Mouse (Mus musculus) forebrain, embryonic 13.5 days (tissue): ENCODE data around the gene Spp2. TPM values are rescaled to one million over a fixed set of nuclear protein-coding genes. Genes with fewer than 3 reads are reported as not detected.
"Not testable (repeated sequence)": the region's sequence is repeated elsewhere in the genome, so short reads cannot be mapped to it uniquely, and the experiment has no call there.

Experiments
- ATAC-seq: fragments of 200-750 bp; cut with Nextera tagmentation; 2 replicates; pipeline ENCODE4 v1.8.0; 2017
- H3K27ac ChIP-seq: fragments of 300-500 bp; sonication (generic); 2 replicates; pipeline ENCODE4 v1.5.1; 2015; ENCODE audit warnings: inconsistent platforms, mild to moderate bottlenecking, moderate library complexity
- H3K27me3 ChIP-seq: fragments of 300-500 bp; sonication (generic); 2 replicates; pipeline ENCODE4 v1.6.1; 2015; ENCODE audit warnings: mild to moderate bottlenecking, inconsistent platforms
- H3K36me3 ChIP-seq: fragments of 300-500 bp; sonication (generic); 2 replicates; pipeline ENCODE4 v1.6.1; 2015; ENCODE audit warnings: mild to moderate bottlenecking, inconsistent platforms; ENCODE audit not compliant: poor library complexity, severe bottlenecking
- H3K4me1 ChIP-seq: fragments of 300-500 bp; sonication (generic); 2 replicates; pipeline ENCODE4 v1.6.1; 2015; ENCODE audit warnings: inconsistent platforms
- H3K4me2 ChIP-seq: fragments of 300-500 bp; sonication (generic); 2 replicates; pipeline ENCODE4 v1.6.1; 2015; ENCODE audit warnings: inconsistent platforms, mild to moderate bottlenecking, moderate library complexity
- H3K4me3 ChIP-seq: fragments of 300-500 bp; sonication (generic); 2 replicates; pipeline ENCODE4 v1.5.1; 2015; ENCODE audit warnings: mild to moderate bottlenecking, inconsistent platforms
- H3K9ac ChIP-seq: fragments of 300-500 bp; sonication (generic); 2 replicates; pipeline ENCODE4 v1.6.1; 2015; ENCODE audit warnings: mild to moderate bottlenecking, inconsistent platforms
- H3K9me3 ChIP-seq: fragments of 300-500 bp; sonication (generic); replicated peaks from 2 replicates; pipeline ENCODE4 v1.6.1; 2016; ENCODE audit warnings: inconsistent platforms
- WGBS: fragments of 180-500 bp; shearing (Covaris S2); methylation state at CpG from one replicate; pipeline ENCODE4 v1.1.7; 2015; 5-methylcytosine and 5-hydroxymethylcytosine counted together
- polyA plus RNA-seq: library from polyadenylated mRNA; unstranded; fragments of >200 nt; fragmentation: Nextera tagmentation; extraction: Ambion mirVana; gene quantifications from 2 replicates; pipeline ENCODE4 v1.2.1, GENCODE M21; 2015

Spp2 gene
- polyA plus RNA-seq, 1 experiment from 2014 or later, result not detected

DNA sequence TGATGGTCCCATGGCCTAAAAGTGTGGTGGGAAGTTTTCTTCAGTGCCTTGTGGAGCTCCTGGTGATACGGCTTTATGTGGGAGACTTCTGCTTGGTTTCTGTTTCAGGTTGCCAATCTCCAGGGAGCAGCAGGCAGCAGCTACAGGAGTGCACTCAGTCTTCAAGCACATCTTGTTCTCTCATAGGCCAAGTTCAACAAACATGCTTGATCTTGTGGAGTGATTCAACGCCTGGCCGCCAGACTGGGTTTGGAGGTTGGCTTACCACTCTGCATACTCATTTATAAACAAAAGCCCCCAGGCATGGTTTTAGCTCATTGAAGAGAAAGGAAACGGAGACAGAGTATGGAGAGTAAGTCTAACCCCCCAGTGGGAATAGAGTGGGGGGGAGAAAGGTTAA, 36.6 kb downstream of the Spp2 start:
- H3K27me3 ChIP-seq, result no peaks in the 10 kb centered on the region
- H3K9ac ChIP-seq, result no peak overlapping the region
- no peak overlapping the region for H3K27ac ChIP-seq
- no peak overlapping the region for H3K4me3 ChIP-seq
- WGBS, result 70% methylated on average over 4 of the region's 4 CpGs
- no peaks in the 10 kb centered on the region for H3K36me3 ChIP-seq
- no peak for ATAC-seq
- no peaks in the 10 kb centered on the region for H3K9me3 ChIP-seq
- no peak overlapping the region for H3K4me2 ChIP-seq
- peaks cover 21% of the 10 kb centered on the region for H3K4me1 ChIP-seq

DNA sequence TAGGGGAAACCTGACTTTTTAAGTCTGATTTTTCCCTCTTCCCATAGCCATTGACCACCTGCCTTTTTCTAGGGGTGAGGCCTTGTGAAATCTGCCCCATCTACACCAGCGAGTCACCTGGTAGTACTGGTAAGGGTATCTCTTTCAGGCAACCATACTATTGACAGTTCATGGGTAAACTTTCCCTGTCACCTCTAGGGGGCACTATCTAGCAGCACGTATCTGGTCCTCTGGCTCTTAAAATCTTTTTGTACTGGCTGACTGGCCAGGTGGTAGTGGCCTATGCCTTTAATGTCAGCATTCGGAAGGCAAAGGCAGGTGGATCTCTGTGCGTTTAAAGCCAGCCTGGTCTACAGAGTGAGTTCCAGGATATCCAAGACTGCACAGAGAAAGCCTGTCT, 38.6 kb downstream of the Spp2 start:
- H3K4me2 ChIP-seq, result no peak overlapping the region
- no peaks in the 10 kb centered on the region for H3K9me3 ChIP-seq
- no peak overlapping the region for H3K4me3 ChIP-seq
- no peaks in the 10 kb centered on the region for H3K36me3 ChIP-seq
- no peaks in the 10 kb centered on the region for H3K27me3 ChIP-seq
- H3K9ac ChIP-seq, result no peak overlapping the region
- WGBS, result 72% methylated on average over 4 of the region's 4 CpGs
- no peak overlapping the region for H3K27ac ChIP-seq
- peaks cover 21% of the 10 kb centered on the region for H3K4me1 ChIP-seq
- ATAC-seq, result no peak

DNA sequence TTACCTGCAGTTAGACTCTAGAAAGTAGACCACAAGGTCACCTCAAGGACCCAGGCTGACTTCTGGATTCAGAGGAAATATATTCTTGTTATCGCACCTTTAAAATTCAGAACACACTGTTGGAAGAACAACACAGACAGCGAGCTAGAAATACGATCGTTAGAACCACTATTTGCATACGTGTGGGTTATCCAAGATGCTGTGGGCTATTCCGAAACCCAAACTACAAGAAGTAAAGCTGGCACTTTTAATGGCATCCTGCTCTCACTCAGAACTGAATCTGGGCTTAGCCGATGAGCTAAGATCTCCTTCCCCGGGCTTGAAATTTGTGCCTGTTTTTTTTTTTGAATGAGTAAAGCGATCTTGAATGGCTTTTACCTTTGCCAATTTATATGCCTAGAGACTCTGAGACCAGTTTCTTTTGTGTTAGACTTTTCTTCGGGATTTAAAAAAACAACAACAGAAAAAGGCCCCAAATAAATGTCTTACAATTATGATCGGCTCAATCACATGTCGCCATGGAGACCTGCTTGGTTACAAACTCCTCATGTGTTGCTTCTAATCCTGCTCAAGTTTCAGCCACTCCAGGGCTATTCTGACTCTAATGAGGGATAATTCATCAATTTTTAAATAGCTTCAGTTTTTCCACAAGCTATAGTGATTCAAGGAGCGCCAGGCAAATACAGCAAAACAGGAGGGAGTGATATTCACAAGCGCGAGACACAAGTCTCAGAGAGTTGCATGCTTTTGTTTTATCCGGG, 39.7 kb downstream of the Spp2 start:
- Histone ChIP-seq H3K36me3 (no peaks in the 10 kb centered on the region), H3K9me3 (no peaks in the 10 kb centered on the region), H3K27ac (no peak overlapping the region), H3K4me1 (peaks cover 21% of the 10 kb centered on the region), H3K27me3 (no peaks in the 10 kb centered on the region), H3K9ac (no peak overlapping the region), H3K4me3 (peak overlapping the region; percentile 5; the same call in 1 of the 2 replicates), H3K4me2 (peak overlapping the region; percentile 45)
- whole genome bisulfite sequencing, result 18% methylated on average over 16 of the region's 16 CpGs
- peak; percentile 45; the same call in 1 of the 2 replicates for ATAC-seq

DNA sequence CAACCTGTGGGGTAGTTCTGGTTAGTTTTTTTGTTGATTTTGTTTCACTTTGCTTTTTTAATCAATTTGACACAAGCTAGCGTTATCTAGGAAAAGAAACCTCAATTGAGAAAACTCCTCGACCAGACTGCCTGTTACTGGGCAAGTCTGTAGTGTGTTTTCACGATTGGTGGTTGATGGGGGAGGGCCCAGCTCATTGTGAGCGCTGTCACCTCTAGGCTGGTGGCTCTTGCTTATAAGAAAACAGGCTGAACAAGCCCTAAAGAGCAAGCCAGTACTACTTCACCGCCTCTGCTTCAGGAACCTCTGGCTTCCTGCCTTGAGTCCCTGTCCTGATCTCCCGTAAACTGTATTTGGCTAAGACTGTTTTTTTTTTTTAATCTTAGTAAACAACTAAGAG, 40.7 kb downstream of the Spp2 start:
- peaks cover 21% of the 10 kb centered on the region for H3K4me1 ChIP-seq
- no peak overlapping the region for H3K4me3 ChIP-seq
- H3K27me3 ChIP-seq, result no peaks in the 10 kb centered on the region
- WGBS, result 3% methylated on average over 6 of the region's 6 CpGs
- no peaks in the 10 kb centered on the region for H3K9me3 ChIP-seq
- H3K4me2 ChIP-seq, result peak overlapping the region; percentile 37
- H3K27ac ChIP-seq, result no peak overlapping the region
- no peaks in the 10 kb centered on the region for H3K36me3 ChIP-seq
- no peak overlapping the region for H3K9ac ChIP-seq
- ATAC-seq, result 0 out of 2 replicates have a peak, but pooled peaks have one; percentile 48

DNA sequence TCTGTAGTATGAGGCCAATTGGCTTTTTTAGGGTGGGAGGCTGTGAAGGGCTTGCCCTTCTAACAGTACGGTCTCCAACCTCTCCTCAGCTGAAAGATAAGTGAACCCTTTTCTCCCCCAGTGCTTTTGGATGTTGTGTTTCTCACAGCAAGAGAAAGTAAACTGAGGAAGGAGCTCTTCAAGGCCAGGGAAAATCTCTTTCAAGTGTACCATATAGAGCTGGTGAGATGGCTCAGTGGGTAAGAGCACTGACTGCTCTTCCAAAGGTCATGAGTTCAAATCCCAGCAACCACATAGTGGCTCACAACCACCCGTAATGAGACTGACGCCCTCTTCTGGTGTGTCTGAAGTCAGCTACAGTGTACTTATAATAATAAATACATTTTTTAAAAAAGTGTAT, 41.3 kb downstream of the Spp2 start:
- not testable (repeated sequence) for H3K9ac ChIP-seq, H3K4me2 ChIP-seq, H3K36me3 ChIP-seq, H3K4me3 ChIP-seq, H3K27me3 ChIP-seq, ATAC-seq, H3K9me3 ChIP-seq, H3K27ac ChIP-seq
- WGBS, result 73% methylated on average over 3 of the region's 3 CpGs
- peaks cover 21% of the 10 kb centered on the region for H3K4me1 ChIP-seq

DNA sequence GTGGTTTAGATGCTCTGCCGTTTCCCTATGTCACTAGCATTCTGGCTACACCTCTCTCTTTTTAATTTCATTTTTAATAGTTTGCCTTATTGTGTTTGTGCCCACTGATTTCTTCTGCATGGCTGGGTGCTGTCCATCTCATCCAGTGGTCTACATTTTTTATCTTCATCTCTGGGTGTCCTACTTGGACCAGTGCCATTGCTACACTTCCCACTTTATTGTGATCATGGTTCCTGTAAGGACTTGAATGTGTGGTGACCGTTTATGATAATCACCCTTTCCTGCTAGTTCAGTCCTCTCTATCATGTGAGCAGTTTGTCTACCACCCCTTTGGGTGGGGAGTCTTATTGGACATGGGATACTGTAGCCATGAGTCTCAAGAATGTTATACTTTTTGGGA, 43.0 kb downstream of the Spp2 start:
- H3K27me3 ChIP-seq, result no peaks in the 10 kb centered on the region
- no peak overlapping the region for H3K4me3 ChIP-seq
- H3K4me2 ChIP-seq, result no peak overlapping the region
- WGBS, result 76% methylated on average over 2 of the region's 2 CpGs
- peaks cover 21% of the 10 kb centered on the region for H3K4me1 ChIP-seq
- H3K9ac ChIP-seq, result no peak overlapping the region
- no peaks in the 10 kb centered on the region for H3K36me3 ChIP-seq
- no peaks in the 10 kb centered on the region for H3K9me3 ChIP-seq
- no peak for ATAC-seq
- H3K27ac ChIP-seq, result no peak overlapping the region

DNA sequence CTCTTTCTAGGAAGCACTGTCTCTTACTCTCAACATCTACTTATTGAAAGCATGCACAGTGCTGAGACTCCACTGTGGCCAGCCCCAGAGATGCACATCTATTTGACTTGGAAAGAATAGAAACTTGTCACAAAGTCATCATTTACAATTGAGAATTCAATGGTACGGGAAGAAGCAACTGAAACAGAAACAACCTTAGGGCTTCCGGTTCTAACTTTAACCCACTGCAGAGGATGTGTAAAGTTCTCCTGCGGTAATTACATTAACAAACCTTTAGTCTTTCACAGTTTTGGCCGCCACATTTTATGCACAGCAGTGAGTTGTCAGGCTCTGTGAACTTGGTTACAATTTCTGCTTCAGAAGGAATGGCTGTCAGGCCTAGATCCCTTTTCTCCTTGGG, 43.9 kb downstream of the Spp2 start:
- no peaks in the 10 kb centered on the region for H3K36me3 ChIP-seq
- no peak overlapping the region for H3K9ac ChIP-seq
- WGBS, result 90% methylated on average over 4 of the region's 4 CpGs
- H3K27me3 ChIP-seq, result no peaks in the 10 kb centered on the region
- H3K4me2 ChIP-seq, result no peak overlapping the region
- peaks cover 21% of the 10 kb centered on the region for H3K4me1 ChIP-seq
- no peak for ATAC-seq
- H3K4me3 ChIP-seq, result no peak overlapping the region
- H3K9me3 ChIP-seq, result no peaks in the 10 kb centered on the region
- no peak overlapping the region for H3K27ac ChIP-seq

DNA sequence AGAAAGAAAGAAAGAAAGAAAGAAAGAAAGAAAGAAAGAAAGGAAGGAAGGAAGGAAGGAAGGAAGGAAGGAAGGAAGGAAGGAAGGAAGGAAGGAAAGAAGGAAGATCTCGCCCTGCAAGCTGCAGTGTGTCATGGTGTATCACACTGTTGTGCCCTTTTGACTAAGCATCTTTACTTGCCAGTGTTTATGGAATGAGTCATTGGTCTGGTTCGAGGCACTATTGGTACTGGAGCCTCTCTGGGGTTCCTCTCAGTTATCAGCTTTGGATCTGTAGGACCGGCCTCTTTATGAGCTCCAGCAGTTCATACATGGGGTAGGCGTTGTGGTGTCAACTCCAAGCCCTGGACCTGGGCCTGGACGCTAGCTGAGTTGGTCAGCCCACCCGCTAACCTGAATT, 45.4 kb downstream of the Spp2 start:
- Histone ChIP-seq H3K9ac (no peak overlapping the region), H3K4me2 (no peak overlapping the region), H3K9me3 (no peaks in the 10 kb centered on the region), H3K36me3 (no peaks in the 10 kb centered on the region), H3K4me1 (peaks cover 8% of the 10 kb centered on the region), H3K27me3 (no peaks in the 10 kb centered on the region), H3K27ac (no peak overlapping the region), H3K4me3 (no peak overlapping the region)
- WGBS, result 93% methylated on average over 6 of the region's 6 CpGs
- ATAC-seq, result no peak

DNA sequence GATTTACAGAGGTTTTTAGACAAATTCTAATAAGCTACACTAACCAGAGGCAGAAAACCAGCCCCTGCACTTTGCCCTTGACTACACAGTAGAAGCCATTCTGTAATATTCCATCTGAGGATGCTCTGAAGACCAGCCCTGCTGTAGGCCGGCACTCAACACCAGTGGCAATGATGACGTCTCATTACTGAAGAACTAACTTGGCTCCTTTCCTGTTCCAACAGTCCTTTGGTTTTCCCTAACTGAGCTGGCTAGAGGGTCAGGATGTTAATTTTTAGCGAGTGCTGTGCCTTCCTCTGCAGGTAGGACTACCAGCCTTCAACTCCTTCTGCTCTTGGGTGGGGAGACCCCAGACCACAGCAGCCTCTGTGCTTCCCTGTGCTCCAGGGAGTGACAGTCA, 47.9 kb downstream of the Spp2 start:
- no peaks in the 10 kb centered on the region for H3K4me1 ChIP-seq
- H3K27me3 ChIP-seq, result no peaks in the 10 kb centered on the region
- 72% methylated on average over 3 of the region's 3 CpGs for WGBS
- no peak for ATAC-seq
- no peak overlapping the region for H3K4me3 ChIP-seq
- no peak overlapping the region for H3K27ac ChIP-seq
- no peaks in the 10 kb centered on the region for H3K36me3 ChIP-seq
- H3K9me3 ChIP-seq, result no peaks in the 10 kb centered on the region
- H3K4me2 ChIP-seq, result no peak overlapping the region
- no peak overlapping the region for H3K9ac ChIP-seq

DNA sequence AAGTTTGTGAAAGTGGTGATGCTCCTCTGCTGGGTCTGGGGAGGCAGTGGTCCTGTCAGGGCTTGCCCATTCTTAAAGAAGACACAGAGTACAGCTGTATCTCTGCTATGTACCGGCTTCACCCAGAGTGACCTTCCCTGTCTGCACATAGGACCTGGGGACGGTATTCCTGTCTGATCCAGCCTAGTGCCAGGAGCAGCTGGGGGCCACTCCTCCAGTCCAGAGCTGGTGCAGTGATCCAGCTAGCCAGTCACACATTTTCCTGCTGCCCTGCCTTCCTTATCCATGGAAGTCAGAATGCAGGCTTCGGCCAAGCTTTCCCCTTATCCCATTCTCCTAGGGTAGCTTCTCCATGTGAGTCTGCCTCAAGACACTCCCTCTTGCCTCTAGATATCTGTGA, 49.0 kb downstream of the Spp2 start:
- Histone ChIP-seq H3K9ac (no peak overlapping the region), H3K4me3 (no peak overlapping the region), H3K9me3 (no peaks in the 10 kb centered on the region), H3K27me3 (no peaks in the 10 kb centered on the region), H3K4me2 (no peak overlapping the region), H3K4me1 (no peaks in the 10 kb centered on the region), H3K36me3 (no peaks in the 10 kb centered on the region), H3K27ac (no peak overlapping the region; the same call in 1 of the 2 replicates)
- 90% methylated on average over 3 of the region's 3 CpGs for WGBS
- no peak for ATAC-seq

DNA sequence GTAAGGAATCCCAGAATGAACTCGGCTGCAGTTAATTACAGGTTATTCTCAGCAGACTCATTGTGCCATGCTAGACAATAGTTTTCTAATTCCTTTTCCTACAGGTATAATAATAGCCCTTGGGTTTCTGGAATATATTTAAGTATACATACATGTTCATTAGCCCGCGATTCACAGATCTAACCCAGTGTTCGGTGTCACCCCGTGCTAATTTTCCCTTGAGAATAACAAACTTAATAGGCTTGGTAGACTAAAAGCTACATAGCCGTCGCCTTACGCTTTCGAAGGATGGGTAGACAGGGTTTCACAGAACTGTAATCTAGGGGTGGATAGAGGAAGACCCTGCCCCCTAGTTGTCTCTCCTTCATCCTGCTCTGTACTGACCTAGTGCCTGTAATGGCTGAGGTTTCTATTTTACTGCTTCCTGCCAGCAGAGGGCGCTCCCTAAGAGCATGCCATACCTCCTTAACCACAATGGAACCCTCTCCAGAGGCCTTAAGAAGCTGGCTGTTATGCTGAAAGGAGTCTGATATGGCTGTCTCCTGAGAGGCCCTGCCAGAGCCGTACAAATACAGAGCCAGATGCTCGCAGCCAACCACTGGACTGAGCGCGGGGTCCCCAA, 49.8 kb downstream of the Spp2 start:
- Histone ChIP-seq H3K9ac (no peak overlapping the region), H3K4me2 (no peak overlapping the region), H3K4me1 (no peaks in the 10 kb centered on the region), H3K27ac (no peak overlapping the region), H3K4me3 (no peak overlapping the region), H3K9me3 (no peaks in the 10 kb centered on the region), H3K36me3 (no peaks in the 10 kb centered on the region), H3K27me3 (no peaks in the 10 kb centered on the region)
- peak; percentile 86 for ATAC-seq
- WGBS, result 45% methylated on average over 14 of the region's 14 CpGs

DNA sequence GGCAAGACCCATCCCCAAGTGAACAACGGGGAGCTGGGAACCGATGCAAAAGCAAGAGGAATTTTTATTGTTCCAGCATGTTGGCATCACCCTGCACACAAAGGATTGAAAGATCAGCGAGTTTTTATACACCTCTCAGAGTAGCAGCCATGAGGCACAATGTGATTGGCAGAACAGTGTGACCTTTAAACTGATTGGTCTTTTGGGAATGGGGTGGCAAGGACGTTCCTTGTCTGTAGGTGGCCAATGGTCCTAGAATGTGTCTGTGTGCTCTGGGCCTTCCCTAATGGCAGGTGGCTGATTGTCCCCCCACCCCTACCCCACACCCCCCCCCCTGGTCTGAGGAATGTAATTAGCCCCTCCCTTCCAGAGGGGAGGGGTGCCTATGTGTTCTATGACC, 52.4 kb downstream of the Spp2 start:
- H3K4me2 ChIP-seq, result no peak overlapping the region
- H3K9ac ChIP-seq, result no peak overlapping the region
- WGBS, result 93% methylated on average over 4 of the region's 4 CpGs
- no peak for ATAC-seq
- H3K36me3 ChIP-seq, result no peaks in the 10 kb centered on the region
- H3K27ac ChIP-seq, result no peak overlapping the region
- no peak overlapping the region for H3K4me3 ChIP-seq
- H3K4me1 ChIP-seq, result peaks cover 10% of the 10 kb centered on the region
- H3K9me3 ChIP-seq, result no peaks in the 10 kb centered on the region
- no peaks in the 10 kb centered on the region for H3K27me3 ChIP-seq

DNA sequence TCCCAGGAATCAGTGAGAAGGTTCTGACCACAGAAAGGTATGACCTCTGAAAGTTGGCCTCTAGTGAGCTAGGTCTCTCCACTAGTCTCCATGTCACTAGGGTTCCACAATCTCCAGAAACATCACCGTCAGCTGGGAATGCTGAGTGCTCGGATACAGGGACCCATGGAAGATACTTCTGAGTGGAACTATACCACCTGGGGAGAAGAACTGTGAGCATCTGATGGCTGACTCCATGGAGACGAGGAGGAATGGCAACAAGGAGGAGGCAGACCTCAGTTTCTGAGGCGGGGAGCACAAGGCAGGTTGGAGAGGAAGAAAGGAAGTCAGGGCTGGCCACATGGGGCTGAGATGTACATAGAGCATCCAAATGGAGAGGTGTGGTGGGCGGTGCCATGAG, 52.9 kb downstream of the Spp2 start:
- Histone ChIP-seq H3K27ac (no peak overlapping the region), H3K4me3 (no peak overlapping the region), H3K27me3 (no peaks in the 10 kb centered on the region), H3K4me2 (no peak overlapping the region), H3K9ac (no peak overlapping the region), H3K4me1 (peaks cover 10% of the 10 kb centered on the region), H3K36me3 (no peaks in the 10 kb centered on the region), H3K9me3 (no peaks in the 10 kb centered on the region)
- no peak for ATAC-seq
- 86% methylated on average over 5 of the region's 5 CpGs for WGBS
